Mouse (Mus musculus): ENCODE measurements around the gene Itpripl2.

Itpripl2 gene

DNA sequence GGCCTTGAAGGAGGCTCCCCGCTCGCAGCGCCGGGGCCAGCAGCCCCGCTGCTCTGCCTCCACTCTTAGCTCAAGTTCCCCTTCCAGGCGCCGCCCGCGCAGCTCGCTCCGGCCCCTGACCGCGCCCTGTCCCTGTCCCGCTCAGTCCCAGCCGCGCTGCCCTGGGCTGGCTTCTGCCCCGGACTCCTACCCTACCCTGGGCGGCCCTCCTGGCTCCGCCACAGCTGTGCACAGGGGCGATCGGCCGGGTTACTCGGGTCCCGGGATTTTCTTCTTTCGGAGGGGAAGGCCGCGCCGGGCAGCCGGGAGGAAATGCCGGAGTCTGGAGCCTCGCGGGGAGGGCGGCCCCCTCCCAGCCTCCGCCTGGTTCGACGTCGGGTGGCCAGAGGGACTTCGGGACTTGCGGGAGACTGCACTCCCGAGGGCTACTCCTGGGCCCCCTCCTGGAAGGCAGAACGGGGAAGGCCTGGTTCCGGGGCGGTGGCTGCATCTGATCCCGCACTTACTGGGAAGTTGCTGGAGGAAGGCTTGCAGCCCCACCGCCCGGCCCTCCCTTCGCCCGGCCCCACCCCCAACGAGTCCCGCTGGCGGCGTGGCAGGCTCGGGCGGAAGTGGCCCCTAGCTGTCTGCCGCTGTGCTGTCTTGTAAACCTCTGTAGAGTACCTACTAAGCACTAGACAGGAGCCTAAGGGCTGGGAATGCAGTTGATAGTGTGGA lies at the start of gene Itpripl2:
Itpripl2 (minus strand) TSS at position 545 of the 717 bp plus-strand sequence.
- no peak for ATAC-seq (ENCODE audit: insufficient number of reproducible peaks, low FRiP score, low TSS enrichment)

- no peak for ATAC-seq (ENCODE audit: insufficient number of reproducible peaks, low FRiP score, low TSS enrichment)
Measured at GRCm38 (mm10) chr7:118535076-118535475, 43.3 kb upstream of the Itpripl2 start.

DNA sequence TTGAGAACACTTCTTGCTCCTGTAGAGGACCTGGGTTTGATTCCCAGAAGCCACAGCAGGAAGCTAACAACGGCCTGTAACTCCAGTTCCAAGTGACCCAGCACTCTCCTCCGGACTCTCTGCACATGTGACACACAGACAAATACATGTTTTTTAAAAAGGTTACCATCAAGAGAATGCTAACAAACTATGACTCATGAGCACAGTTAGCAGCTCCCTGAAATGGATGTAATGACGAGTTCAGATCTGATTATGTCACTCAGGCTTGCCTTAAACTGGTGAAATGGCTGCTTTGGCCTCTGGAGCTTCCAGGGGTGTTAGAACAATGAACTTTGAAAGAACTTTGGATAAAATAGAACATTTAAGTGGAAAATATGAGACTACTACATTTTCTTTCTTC lies 42.6 kb upstream of the Itpripl2 start:
- no peak for ATAC-seq (ENCODE audit: insufficient number of reproducible peaks, low FRiP score, low TSS enrichment)

DNA sequence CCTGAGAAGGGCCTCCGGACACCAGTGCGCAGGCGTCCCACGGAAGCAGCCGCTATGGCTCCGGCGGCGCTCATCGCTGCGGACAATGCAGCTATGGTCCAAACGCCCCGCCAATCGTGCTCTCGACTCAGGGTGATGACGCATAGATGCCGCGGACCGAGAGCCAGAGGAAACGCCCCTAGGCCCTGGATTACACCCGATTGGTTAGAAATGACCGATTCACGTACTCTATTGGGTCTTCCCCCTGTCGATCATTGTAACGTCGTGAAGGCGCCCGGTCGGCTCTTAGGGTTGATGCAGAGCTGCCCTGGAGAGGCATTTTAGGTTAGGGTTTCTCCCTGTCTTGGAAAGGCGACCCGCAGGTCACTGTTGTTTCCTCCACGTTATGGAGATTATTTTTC lies 41.4 kb upstream of the Itpripl2 start, which contains the start of gene Coq7:
Coq7 (minus strand) TSS at position 179 of the 401 bp plus-strand sequence.
- ATAC-seq (ENCODE audit: insufficient number of reproducible peaks, low FRiP score, low TSS enrichment) = peak; percentile 99

GRCm38 (mm10) chr7:118532519-118533177 lies 40.9 kb upstream of the Itpripl2 start:
- peak; percentile 91 for ATAC-seq (ENCODE audit: insufficient number of reproducible peaks, low FRiP score, low TSS enrichment)

DNA sequence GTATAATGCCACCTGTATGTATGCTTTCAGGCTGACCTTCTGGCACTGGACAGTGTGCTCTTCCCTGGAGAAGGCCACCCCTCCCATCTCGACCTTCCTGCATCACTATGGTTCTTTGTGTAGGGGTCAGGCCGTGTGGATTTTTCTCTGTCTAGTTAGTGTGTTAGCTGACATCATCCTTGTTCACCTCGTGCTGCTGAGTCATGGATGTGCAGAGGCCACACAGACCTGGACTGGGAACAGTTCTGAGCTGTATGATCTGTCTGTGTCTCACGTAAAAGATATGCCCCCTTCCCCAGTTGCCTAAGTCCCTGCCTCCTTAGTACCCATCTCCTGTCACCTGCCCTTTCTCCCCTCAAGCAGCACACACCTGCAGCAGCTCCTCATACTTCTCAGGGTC lies 35.2 kb upstream of the Itpripl2 start:
- no peak for ATAC-seq (ENCODE audit: insufficient number of reproducible peaks, low FRiP score, low TSS enrichment)

GRCm38 (mm10) chr7:118522077-118522476 lies 30.3 kb upstream of the Itpripl2 start:
- ATAC-seq (ENCODE audit: insufficient number of reproducible peaks, low FRiP score, low TSS enrichment) = no peak

DNA sequence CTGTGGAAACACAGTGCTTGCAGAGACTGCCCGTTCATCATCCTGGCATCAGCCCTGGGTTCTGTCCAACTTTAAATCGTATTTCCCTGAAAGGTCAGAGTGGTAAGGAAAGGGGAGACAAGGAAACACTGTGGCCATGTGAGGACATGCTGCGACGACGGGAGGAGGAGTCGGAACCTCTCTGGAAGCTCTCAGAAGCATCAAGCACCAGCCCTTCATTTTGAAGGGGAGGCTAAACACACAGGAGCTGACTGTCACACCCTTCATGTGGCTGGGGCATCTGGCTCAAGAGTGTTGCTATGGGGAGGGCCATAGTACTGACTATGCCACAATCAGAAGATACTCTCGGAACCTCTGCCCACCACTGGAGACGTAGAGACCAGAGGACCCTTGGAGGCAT lies 27.9 kb upstream of the Itpripl2 start:
- no peak for ATAC-seq (ENCODE audit: insufficient number of reproducible peaks, low FRiP score, low TSS enrichment)

DNA sequence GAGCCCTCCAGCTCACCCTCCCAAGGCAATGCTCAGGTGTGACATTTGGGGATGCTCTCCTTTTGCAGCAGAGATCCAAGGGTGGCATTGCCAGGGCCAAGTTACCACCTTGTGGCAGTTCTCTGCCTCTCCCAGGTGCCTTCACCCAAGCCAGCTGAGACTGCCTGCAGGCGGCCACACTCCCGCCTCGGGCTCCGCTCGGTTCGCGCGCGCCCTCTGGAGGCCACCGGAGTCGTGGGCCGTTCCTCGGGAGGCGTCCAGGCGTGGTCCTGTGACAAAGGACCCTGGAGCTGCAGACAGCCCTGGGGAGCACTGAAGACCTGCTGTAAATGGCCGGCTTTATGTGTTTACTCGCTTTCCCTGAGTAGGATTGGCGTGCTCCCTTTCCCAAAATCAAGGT lies 26.9 kb upstream of the Itpripl2 start:
- peak; percentile 45; the same call in 1 of the 2 replicates for ATAC-seq (ENCODE audit: insufficient number of reproducible peaks, low FRiP score, low TSS enrichment)

DNA sequence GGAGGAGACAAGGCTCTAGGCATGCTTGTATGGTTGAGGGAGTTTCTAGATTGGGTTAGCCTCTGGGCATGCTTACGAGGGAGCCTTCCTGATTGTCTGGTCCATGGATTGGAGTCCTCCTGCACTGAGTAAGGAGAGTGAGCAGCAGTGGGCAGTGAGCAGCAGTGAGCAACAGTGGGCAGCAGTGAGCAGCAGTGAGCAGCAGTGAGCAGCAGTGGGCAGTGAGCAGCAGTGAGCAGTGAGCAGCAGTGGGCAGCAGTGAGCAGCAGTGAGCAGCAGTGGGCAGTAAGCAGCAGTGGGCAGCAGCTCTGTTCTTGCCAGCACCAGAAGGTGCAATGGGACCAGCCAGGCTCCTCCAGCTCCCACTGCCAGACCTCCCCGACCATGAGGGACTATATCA lies 26.0 kb upstream of the Itpripl2 start:
- ATAC-seq (ENCODE audit: insufficient number of reproducible peaks, low FRiP score, low TSS enrichment) = no peak

DNA sequence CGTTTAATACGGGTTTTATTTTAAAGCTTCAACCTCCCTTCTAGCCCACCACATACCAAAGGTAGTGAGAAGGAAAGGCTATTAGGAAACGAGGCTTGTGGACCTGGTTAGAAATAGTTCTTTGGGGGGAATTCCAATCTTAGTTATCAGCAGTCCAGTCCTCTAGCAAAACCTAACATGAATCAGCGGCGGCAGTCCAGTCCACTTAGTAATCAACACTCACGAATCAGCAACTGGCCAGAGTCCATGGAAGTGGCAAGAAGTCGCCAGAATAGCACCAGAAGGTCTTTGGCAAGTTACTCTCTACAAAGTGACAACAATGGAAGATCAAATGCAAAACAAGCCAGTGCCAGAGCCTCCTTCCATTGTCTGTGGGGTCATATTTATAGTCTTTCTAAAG lies 16.8 kb upstream of the Itpripl2 start:
- ATAC-seq (ENCODE audit: insufficient number of reproducible peaks, low FRiP score, low TSS enrichment) = no peak

GRCm38 (mm10) chr7:118503844-118504243 lies 12.1 kb upstream of the Itpripl2 start:
- no peak for ATAC-seq (ENCODE audit: insufficient number of reproducible peaks, low FRiP score, low TSS enrichment)

GRCm38 (mm10) chr7:118502333-118502732 lies 10.6 kb upstream of the Itpripl2 start:
- no peak for ATAC-seq (ENCODE audit: insufficient number of reproducible peaks, low FRiP score, low TSS enrichment)

DNA sequence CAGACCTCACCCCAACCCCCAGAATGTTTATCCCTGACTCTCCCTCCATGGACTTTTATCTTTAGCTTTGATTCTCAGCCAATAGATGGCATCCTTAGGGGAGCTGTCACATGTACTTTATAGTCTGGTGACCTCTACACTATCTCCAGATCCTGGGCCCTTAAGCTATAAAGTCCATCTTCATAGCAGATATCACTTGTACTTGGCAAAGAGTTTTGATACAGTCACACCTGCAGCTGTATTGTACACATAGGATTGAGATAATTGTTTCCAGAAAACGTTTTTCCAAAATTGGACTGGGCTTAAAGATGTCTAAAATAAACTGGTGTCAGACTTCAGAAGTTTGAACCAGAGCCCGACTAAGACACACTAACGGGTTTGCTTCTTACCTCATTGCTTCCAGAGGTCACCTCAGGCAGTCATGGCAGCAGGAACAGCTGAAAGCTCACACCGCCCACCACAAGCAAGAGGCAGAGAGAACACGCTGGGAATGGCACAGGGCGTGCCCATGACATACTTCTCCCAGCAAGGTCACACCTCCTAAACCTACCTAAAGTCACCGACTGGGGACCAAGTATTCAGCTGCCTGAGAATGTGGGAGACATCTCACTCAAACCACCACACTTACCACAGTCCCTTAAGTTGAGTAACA lies 8.1 kb upstream of the Itpripl2 start:
- ATAC-seq (ENCODE audit: insufficient number of reproducible peaks, low FRiP score, low TSS enrichment) = no peak

DNA sequence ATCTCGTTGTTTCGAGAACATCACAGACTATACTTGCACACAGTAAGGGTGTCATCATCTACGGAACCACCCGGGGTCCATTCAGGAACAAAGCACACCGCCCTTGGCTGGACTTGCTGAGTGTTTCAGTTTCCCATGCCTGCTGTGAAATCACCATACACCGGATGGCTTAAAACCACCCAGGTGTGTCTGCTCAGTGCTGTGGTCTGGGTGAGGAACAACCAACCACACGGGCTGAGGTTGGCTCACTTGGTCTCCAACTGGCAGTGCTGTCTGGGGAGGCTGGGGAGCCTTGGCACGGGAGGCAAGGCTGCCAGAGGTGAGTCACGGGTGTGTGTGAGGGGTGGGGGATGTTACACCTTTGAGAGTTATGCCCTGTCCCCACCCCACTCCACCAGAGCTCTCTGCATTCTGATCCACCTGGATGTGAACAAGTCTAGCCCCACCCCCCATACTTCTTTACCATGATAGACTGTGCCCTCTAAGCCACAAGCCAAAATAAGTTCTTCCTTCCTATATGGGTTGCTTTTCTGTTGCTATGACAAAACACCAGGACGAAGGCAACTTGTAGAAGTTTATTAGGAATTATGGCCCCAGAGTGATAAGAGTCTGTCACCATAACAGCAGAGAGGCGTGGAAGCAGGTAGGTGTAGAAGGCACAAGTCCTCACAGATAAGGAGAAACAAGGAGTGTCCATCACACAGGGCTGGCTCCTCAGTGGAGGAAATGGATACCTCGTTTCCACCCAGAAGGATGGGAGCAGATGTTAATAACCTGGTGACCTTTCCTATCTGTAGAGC lies 7.4 kb upstream of the Itpripl2 start:
- ATAC-seq (ENCODE audit: insufficient number of reproducible peaks, low FRiP score, low TSS enrichment) = no peak

GRCm38 (mm10) chr7:118494892-118495579 lies 3.3 kb upstream of the Itpripl2 start:
- no peak for ATAC-seq (ENCODE audit: insufficient number of reproducible peaks, low FRiP score, low TSS enrichment)

- ATAC-seq (ENCODE audit: insufficient number of reproducible peaks, low FRiP score, low TSS enrichment) = no peak
Measured at GRCm38 (mm10) chr7:118493892-118494291, 2.1 kb upstream of the Itpripl2 start.

DNA sequence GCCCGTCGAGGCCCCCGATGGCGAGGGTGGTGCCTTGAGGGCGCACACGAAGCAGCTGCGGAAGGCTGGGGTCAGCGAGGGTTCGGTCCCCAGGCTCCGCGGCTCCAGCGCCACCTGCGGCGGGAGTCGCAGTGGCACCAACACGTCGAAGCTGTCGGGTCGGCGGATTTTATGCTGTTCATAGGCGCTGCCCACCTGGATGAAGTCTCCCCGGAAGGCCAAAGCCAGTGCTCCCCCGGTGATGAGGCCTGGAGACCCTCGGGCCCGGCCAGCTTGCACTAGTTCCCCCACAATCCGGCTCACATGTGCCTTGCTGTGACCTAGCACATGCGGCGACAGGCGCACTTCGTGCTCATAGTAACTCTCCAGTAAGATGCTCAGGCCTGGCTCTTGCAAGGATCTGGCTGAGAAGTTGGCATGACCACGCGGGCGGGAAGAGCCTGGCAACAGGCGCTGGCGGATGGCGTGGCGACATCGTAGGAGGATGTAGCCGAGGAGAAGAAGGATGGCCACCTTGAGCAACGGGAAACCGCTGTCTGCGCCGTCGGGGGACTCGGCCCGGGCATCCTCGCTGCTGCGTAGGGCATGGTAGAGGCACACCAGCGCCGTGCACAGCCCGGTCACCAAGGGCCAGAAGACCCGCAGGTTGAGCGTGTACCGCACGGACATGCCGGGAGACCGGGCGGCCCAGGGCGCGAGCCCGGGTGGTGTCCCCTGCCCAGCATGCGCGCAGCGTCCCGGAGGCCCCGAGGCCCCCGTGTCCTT lies 927 bp downstream of the Itpripl2 start:
- ATAC-seq (ENCODE audit: insufficient number of reproducible peaks, low FRiP score, low TSS enrichment) = no peak

Data from cerebellum, adult (tissue).